Mouse (Mus musculus) ES-Bruce4 (cell line): Measurements from ENCODE around the gene Krt76.

Experiments
- CTCF ChIP-seq: IDR thresholded peaks from one replicate; pipeline ENCODE4 v1.8.1; 2011; ENCODE audit warnings: low read depth, low read length
- EP300 ChIP-seq: IDR thresholded peaks from 2 replicates; pipeline ENCODE4 v1.6.1; 2011; ENCODE audit warnings: low read depth, low read length; ENCODE audit not compliant: insufficient read depth
- POLR2A ChIP-seq: IDR thresholded peaks from one replicate; pipeline ENCODE4 v1.8.1; 2011; ENCODE audit warnings: low read length; ENCODE audit not compliant: insufficient read depth

DNA sequence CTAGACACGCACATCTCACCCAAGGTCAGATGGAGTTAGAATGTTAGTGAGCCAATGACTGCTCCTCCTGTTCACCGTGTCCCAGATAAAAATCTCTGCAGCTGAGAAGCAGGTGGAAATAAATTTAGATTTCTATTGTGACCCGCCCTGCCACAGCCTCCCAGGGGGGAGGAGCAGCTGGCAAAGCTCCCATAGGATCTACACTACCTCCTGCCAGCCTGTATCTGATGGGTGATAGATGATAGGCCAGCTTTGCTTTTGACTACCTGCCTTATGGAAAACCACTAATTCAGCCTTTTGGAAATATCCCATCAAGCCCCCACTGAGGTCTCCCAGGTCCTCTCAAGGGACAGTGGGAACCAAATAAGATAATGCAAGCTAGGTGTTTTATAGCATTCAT is 37.0 kb downstream of the Krt76 start:
- no peak for TF ChIP-seq CTCF
- TF ChIP-seq POLR2A: no peak
- no peak for TF ChIP-seq EP300
